Mouse (Mus musculus) midbrain, postnatal 0 days (tissue): ENCODE results near the gene Fndc3b. TPM values are rescaled to one million over a fixed set of nuclear protein-coding genes. Genes with fewer than 3 reads are reported as not detected.
"Not testable (repeated sequence)": the region's sequence is repeated elsewhere in the genome, so short reads cannot be mapped to it uniquely, and the experiment has no call there.

Source experiments
- ATAC-seq: fragments of 200-750 bp; cut with Nextera tagmentation; 2 replicates; pipeline ENCODE4 v1.8.0; 2017; ENCODE audit warnings: moderate number of reproducible peaks, mild to moderate bottlenecking, moderate TSS enrichment, moderate library complexity; ENCODE audit not compliant: low FRiP score
- DNase-seq: peaks from one replicate; pipeline ENCODE4 v3.0.0-alpha.2; 2015; ENCODE audit warnings: low spot score
- H3K27ac ChIP-seq: fragments of 300-500 bp; sonication (generic); 2 replicates; pipeline ENCODE4 v1.5.1; 2014; ENCODE audit warnings: low read depth, mild to moderate bottlenecking, low read length, mixed read lengths
- H3K27me3 ChIP-seq: fragments of 300-500 bp; sonication (generic); 2 replicates; pipeline ENCODE4 v1.6.1; 2014; ENCODE audit warnings: low read length, control low read depth, mixed read lengths; ENCODE audit not compliant: insufficient read depth
- H3K36me3 ChIP-seq: fragments of 300-500 bp; sonication (generic); 2 replicates; pipeline ENCODE4 v1.6.1; 2014; ENCODE audit warnings: low read length, control low read depth, mixed read lengths; ENCODE audit not compliant: insufficient read depth
- H3K4me1 ChIP-seq: fragments of 300-500 bp; sonication (generic); 2 replicates; pipeline ENCODE4 v1.6.1; 2014; ENCODE audit warnings: mild to moderate bottlenecking, control low read depth, antibody characterized with exemption, low read length, mixed read lengths; ENCODE audit not compliant: insufficient read depth
- H3K4me2 ChIP-seq: fragments of 300-500 bp; sonication (generic); 2 replicates; pipeline ENCODE4 v1.6.1; 2014; ENCODE audit warnings: low read depth, mild to moderate bottlenecking, low read length, mixed read lengths; ENCODE audit not compliant: poor library complexity, severe bottlenecking
- H3K4me3 ChIP-seq: fragments of 300-500 bp; sonication (generic); 2 replicates; pipeline ENCODE4 v1.5.1; 2014; ENCODE audit warnings: low read depth, mild to moderate bottlenecking, low read length, moderate library complexity
- H3K9ac ChIP-seq: fragments of 300-500 bp; sonication (generic); replicated peaks from 2 replicates; pipeline ENCODE4 v1.6.1; 2014; ENCODE audit warnings: mild to moderate bottlenecking, low read length, moderate library complexity, mixed read lengths; ENCODE audit not compliant: poor library complexity, severe bottlenecking
- H3K9me3 ChIP-seq: fragments of 300-500 bp; sonication (generic); 2 replicates; pipeline ENCODE4 v1.6.1; 2016; ENCODE audit warnings: low read length, control low read depth
- CTCF ChIP-seq: IDR thresholded peaks from 2 replicates; pipeline ENCODE4 v1.5.1; 2016; ENCODE audit warnings: antibody characterized with exemption, mild to moderate bottlenecking
- WGBS: fragments of 180-500 bp; shearing (Covaris S2); extraction: QIAGEN DNeasy Blood & Tissue Kit; methylation state at CpG from one replicate; pipeline ENCODE4 v1.1.7; 2014; 5-methylcytosine and 5-hydroxymethylcytosine counted together
- polyA plus RNA-seq: library from polyadenylated mRNA; unstranded; fragments of >200 nt; fragmentation: Nextera tagmentation; extraction: Ambion mirVana; gene quantifications from 2 replicates; pipeline ENCODE4 v1.2.1, GENCODE M21; 2015
- total RNA-seq: library from RNA; depleted of rRNA; stranded (reverse); fragments of >200 nt; gene quantifications from 2 replicates; pipeline ENCODE4 v1.2.3, GENCODE M21; 2014

The Fndc3b gene
- total and polyA plus RNA-seq, 2 experiments from 2014 or later, result 7.6 to 13.4 TPM

- WGBS, result 89% methylated on average over 3 of the region's 3 CpGs
- not testable (repeated sequence) for H3K9me3 ChIP-seq, H3K27me3 ChIP-seq, ATAC-seq, H3K4me3 ChIP-seq, H3K4me2 ChIP-seq, H3K27ac ChIP-seq, H3K36me3 ChIP-seq, H3K9ac ChIP-seq, DNase-seq, H3K4me1 ChIP-seq
- peak; percentile 42 for TF ChIP-seq CTCF
Observed at GRCm38 (mm10) chr3:27477749-27478148, 233.4 kb downstream of the Fndc3b start.

- Histone ChIP-seq H3K4me3 (no peak overlapping the region), H3K4me1 (no peaks in the 10 kb centered on the region), H3K9ac (no peak overlapping the region), H3K4me2 (no peak overlapping the region), H3K9me3 (no peaks in the 10 kb centered on the region), H3K27ac (no peak overlapping the region), H3K36me3 (peaks cover 2% of the 10 kb centered on the region; the same call in 1 of the 2 replicates), H3K27me3 (no peaks in the 10 kb centered on the region)
- peak; percentile 32; the same call in 1 of the 2 replicates for TF ChIP-seq CTCF
- ATAC-seq (no peak), DNase-seq (no peak)
- 61% methylated on average over 7 of the region's 7 CpGs for WGBS
Observed at GRCm38 (mm10) chr3:27475899-27476298, 235.2 kb downstream of the Fndc3b start.

GRCm38 (mm10) chr3:27473801-27474599 is 237.1 kb downstream of the Fndc3b start:
- H3K27ac ChIP-seq, result no peak overlapping the region
- H3K4me1 ChIP-seq, result no peaks in the 10 kb centered on the region

GRCm38 (mm10) chr3:27472846-27473245 is 238.3 kb downstream of the Fndc3b start:
- Histone ChIP-seq H3K27me3 (no peaks in the 10 kb centered on the region), H3K9me3 (no peaks in the 10 kb centered on the region), H3K36me3 (peaks cover 7% of the 10 kb centered on the region; the same call in 1 of the 2 replicates), H3K4me1 (no peaks in the 10 kb centered on the region), H3K27ac (no peak overlapping the region), H3K9ac (no peak overlapping the region), H3K4me3 (no peak overlapping the region), H3K4me2 (no peak overlapping the region)
- ATAC-seq (no peak), DNase-seq (no peak)
- WGBS, result 97% methylated on average over 3 of the region's 3 CpGs
- peak; percentile 58 for TF ChIP-seq CTCF

More at GRCm38 (mm10) chr3:27473801-27474599, 237.1 kb downstream of the Fndc3b start:
- no peak for DNase-seq
- H3K9me3 ChIP-seq, result no peaks in the 10 kb centered on the region
- no peaks in the 10 kb centered on the region for H3K27me3 ChIP-seq
- 95% methylated on average over 14 of the region's 14 CpGs for WGBS
- no peak for ATAC-seq
- no peak overlapping the region for H3K4me3 ChIP-seq
- H3K9ac ChIP-seq, result no peak overlapping the region
- H3K4me2 ChIP-seq, result no peak overlapping the region
- TF ChIP-seq CTCF, result no peak
- peaks cover 2% of the 10 kb centered on the region; the same call in 1 of the 2 replicates for H3K36me3 ChIP-seq

GRCm38 (mm10) chr3:27470781-27471180 is 240.3 kb downstream of the Fndc3b start:
- no peaks in the 10 kb centered on the region for H3K4me1 ChIP-seq
- 89% methylated on average over 8 of the region's 8 CpGs for WGBS
- H3K4me3 ChIP-seq, result no peak overlapping the region
- no peak overlapping the region for H3K4me2 ChIP-seq
- TF ChIP-seq CTCF, result no peak
- H3K36me3 ChIP-seq, result peaks cover 7% of the 10 kb centered on the region; the same call in 1 of the 2 replicates
- H3K9me3 ChIP-seq, result no peaks in the 10 kb centered on the region
- no peak overlapping the region for H3K27ac ChIP-seq
- no peak for ATAC-seq
- no peak for DNase-seq
- no peak overlapping the region for H3K9ac ChIP-seq
- no peaks in the 10 kb centered on the region for H3K27me3 ChIP-seq

- TF ChIP-seq CTCF, result no peak
- ATAC-seq (no peak), DNase-seq (no peak)
- Histone ChIP-seq H3K27me3 (no peaks in the 10 kb centered on the region), H3K36me3 (peaks cover 7% of the 10 kb centered on the region; the same call in 1 of the 2 replicates), H3K9me3 (no peaks in the 10 kb centered on the region), H3K4me2 (no peak overlapping the region), H3K4me1 (no peaks in the 10 kb centered on the region), H3K9ac (no peak overlapping the region), H3K27ac (no peak overlapping the region), H3K4me3 (no peak overlapping the region)
- WGBS, result 95% methylated on average over 8 of the region's 8 CpGs
Observed at GRCm38 (mm10) chr3:27469971-27470370, 241.1 kb downstream of the Fndc3b start.
